Mouse (Mus musculus) embryo, embryonic 9.5 days (tissue): ENCODE measurements around the gene Olfr325.

Experiments
- DNase-seq: peaks from one replicate; pipeline ENCODE4 v3.0.0-alpha.2; 2017; ENCODE audit errors: extremely low spot score

The Olfr325 gene

GRCm38 (mm10) chr11:58630401-58630800, 52.9 kb downstream of the Olfr325 start, which contains the start of gene Olfr323:
TSS of gene Olfr323 (minus strand) at chr11:58630501.
- DNase-seq, result no peak
